Mouse (Mus musculus) layer of hippocampus, adult 2 months (tissue): ENCODE measurements around the gene Hemgn. TPM values are rescaled to one million over a fixed set of nuclear protein-coding genes. Genes with fewer than 3 reads are reported as not detected.
A peak's percentile ranks its signal among the peaks of the same experiment; 100 is the strongest.

Experiments
- DNase-seq, 2 experiments: peaks; one replicate each; pipeline ENCODE4 v3.0.0; 2022; ENCODE audit warnings: low spot score in 2 of 2
- H3K27ac ChIP-seq: fragments of 200-600 bp; 2 replicates; pipeline ENCODE4 v1.8.1; 2022
- H3K4me3 ChIP-seq: fragments of 200-600 bp; 2 replicates; pipeline ENCODE4 v1.8.1; 2022; ENCODE audit warnings: mild to moderate bottlenecking
- CTCF ChIP-seq: fragments of 200-600 bp; conservative IDR thresholded peaks from 2 replicates; pipeline ENCODE4 v1.8.1; 2022; ENCODE audit warnings: antibody characterized with exemption, mild to moderate bottlenecking, moderate library complexity
- total RNA-seq, 2 experiments: library from RNA; stranded (reverse); gene quantifications; 2 replicates each; pipeline ENCODE4 v1.2.3; 2021

Gene Hemgn
- total RNA-seq, 2 experiments from 2014 or later: not detected

GRCm38 (mm10) chr4:46398839-46399238 lies 14.5 kb downstream of the Hemgn start:
- H3K4me3 ChIP-seq: no peak overlapping the region
- TF ChIP-seq CTCF: no peak
- no peak for DNase-seq
- no peak overlapping the region for H3K27ac ChIP-seq

GRCm38 (mm10) chr4:46395736-46396135 lies 17.6 kb downstream of the Hemgn start:
- no peak for TF ChIP-seq CTCF
- Histone ChIP-seq H3K4me3 (no peak overlapping the region), H3K27ac (no peak overlapping the region)
- DNase-seq: no peak

- Histone ChIP-seq H3K4me3 (no peak overlapping the region), H3K27ac (no peak overlapping the region)
- TF ChIP-seq CTCF: no peak
- DNase-seq: no peak
These were observed 18.9 kb downstream of the Hemgn start for GRCm38 (mm10) chr4:46394388-46394787.

- DNase-seq: peak; percentile 68 to 73
- peak overlapping the region; percentile 23 for H3K4me3 ChIP-seq
- peak; percentile 93 for TF ChIP-seq CTCF
- no peak overlapping the region for H3K27ac ChIP-seq
These were observed 22.8 kb downstream of the Hemgn start for GRCm38 (mm10) chr4:46390390-46390970.

- Histone ChIP-seq H3K4me3 (peak overlapping the region; percentile 77), H3K27ac (peak overlapping the region; percentile 100)
- DNase-seq: no peak
- TF ChIP-seq CTCF: no peak; the same call in none of the 2 replicates
These were observed 23.5 kb downstream of the Hemgn start for GRCm38 (mm10) chr4:46389612-46390341.

- peak; percentile 91 for DNase-seq
- peak within 1 kb of the TSS; percentile 100 for H3K27ac ChIP-seq
- no peak for TF ChIP-seq CTCF
- peak within 1 kb of the TSS; percentile 77 for H3K4me3 ChIP-seq
These were observed 24.2 kb downstream of the Hemgn start, which contains the start of gene Trmo for GRCm38 (mm10) chr4:46389013-46389611. Gene Trmo, minus strand, starts transcription at chr4:46389437.

- no peak for TF ChIP-seq CTCF
These were observed 24.8 kb downstream of the Hemgn start for GRCm38 (mm10) chr4:46388556-46388955.

GRCm38 (mm10) chr4:46374869-46375368 lies 38.4 kb downstream of the Hemgn start:
- peak; percentile 70 to 80 for DNase-seq
- peak; percentile 81 for TF ChIP-seq CTCF
- Histone ChIP-seq H3K27ac (peak overlapping the region; percentile 69), H3K4me3 (peak overlapping the region; percentile 53)

More at GRCm38 (mm10) chr4:46388556-46388955, 24.8 kb downstream of the Hemgn start:
- Histone ChIP-seq H3K27ac (peak overlapping the region; percentile 100), H3K4me3 (peak overlapping the region; percentile 77)
- no peak for DNase-seq

GRCm38 (mm10) chr4:46374455-46374854 lies 38.9 kb downstream of the Hemgn start:
- Histone ChIP-seq H3K27ac (peak overlapping the region; percentile 69), H3K4me3 (peak overlapping the region; percentile 53)
- peak; percentile 66 for TF ChIP-seq CTCF
- DNase-seq: peak in 1 of 2 experiments; percentile 29

GRCm38 (mm10) chr4:46371030-46371429 lies 42.3 kb downstream of the Hemgn start:
- no peak for DNase-seq
- no peak for TF ChIP-seq CTCF
- Histone ChIP-seq H3K27ac (no peak overlapping the region), H3K4me3 (no peak overlapping the region; the same call in 1 of the 2 replicates)

- H3K27ac ChIP-seq: no peak overlapping the region
- TF ChIP-seq CTCF: no peak
- DNase-seq: no peak
- no peak overlapping the region for H3K4me3 ChIP-seq
These were observed 42.9 kb downstream of the Hemgn start for GRCm38 (mm10) chr4:46370406-46370805.

- TF ChIP-seq CTCF: peak; percentile 50
- H3K27ac ChIP-seq: no peak overlapping the region
- DNase-seq: no peak
- no peak overlapping the region for H3K4me3 ChIP-seq
These were observed 44.2 kb downstream of the Hemgn start for GRCm38 (mm10) chr4:46369070-46369469.

- Histone ChIP-seq H3K27ac (no peak overlapping the region), H3K4me3 (no peak overlapping the region)
- TF ChIP-seq CTCF: no peak
- DNase-seq: no peak
These were observed 45.8 kb downstream of the Hemgn start for GRCm38 (mm10) chr4:46367487-46367959.
